Mouse (Mus musculus) hindbrain, embryonic 16.5 days (tissue): ENCODE data around the gene Ryr2. TPM values are rescaled to one million over a fixed set of nuclear protein-coding genes. Genes with fewer than 3 reads are reported as not detected.

Source experiments
- ATAC-seq: fragments of 200-750 bp; cut with Nextera tagmentation; 2 replicates; pipeline ENCODE4 v1.8.0; 2017; ENCODE audit warnings: moderate TSS enrichment, moderate library complexity
- H3K27ac ChIP-seq: fragments of 300-500 bp; sonication (generic); 2 replicates; pipeline ENCODE4 v1.5.1; 2014; ENCODE audit warnings: low read depth, mild to moderate bottlenecking, control low read depth, low read length, moderate library complexity
- H3K27me3 ChIP-seq: fragments of 300-500 bp; sonication (generic); replicated peaks from 2 replicates; pipeline ENCODE4 v1.6.1; 2014; ENCODE audit warnings: low read length; ENCODE audit not compliant: control insufficient read depth, insufficient read depth
- H3K36me3 ChIP-seq: fragments of 300-500 bp; sonication (generic); 2 replicates; pipeline ENCODE4 v1.6.1; 2014; ENCODE audit warnings: mild to moderate bottlenecking, low read length, moderate library complexity, mixed read lengths; ENCODE audit not compliant: control insufficient read depth, insufficient read depth
- H3K4me1 ChIP-seq: fragments of 300-500 bp; sonication (generic); 2 replicates; pipeline ENCODE4 v1.6.1; 2014; ENCODE audit warnings: low read depth, low read length; ENCODE audit not compliant: control insufficient read depth, insufficient read depth
- H3K4me2 ChIP-seq: fragments of 300-500 bp; sonication (generic); 2 replicates; pipeline ENCODE4 v1.6.1; 2014; ENCODE audit warnings: mild to moderate bottlenecking, low read length, control low read depth, moderate library complexity
- H3K4me3 ChIP-seq: fragments of 300-500 bp; sonication (generic); 2 replicates; pipeline ENCODE4 v1.5.1; 2014; ENCODE audit warnings: mild to moderate bottlenecking, low read length, control low read depth, moderate library complexity
- H3K9ac ChIP-seq: fragments of 300-500 bp; sonication (generic); 2 replicates; pipeline ENCODE4 v1.6.1; 2014; ENCODE audit warnings: low read depth, mild to moderate bottlenecking, control low read depth, low read length, moderate library complexity
- H3K9me3 ChIP-seq: fragments of 300-500 bp; sonication (generic); 2 replicates; pipeline ENCODE4 v1.6.1; 2014; ENCODE audit warnings: mild to moderate bottlenecking, low read length, moderate library complexity; ENCODE audit not compliant: control insufficient read depth
- WGBS: fragments of 180-500 bp; shearing (Covaris S2); extraction: QIAGEN DNeasy Blood & Tissue Kit; methylation state at CpG from one replicate; pipeline ENCODE4 v1.1.7; 2014; 5-methylcytosine and 5-hydroxymethylcytosine counted together
- polyA plus RNA-seq: library from polyadenylated mRNA; unstranded; fragments of >200 nt; fragmentation: Nextera tagmentation; extraction: Ambion mirVana; gene quantifications from 2 replicates; pipeline ENCODE4 v1.2.1, GENCODE M21; 2015

The Ryr2 gene
- polyA plus RNA-seq, 1 experiment from 2014 or later = 5.0 TPM

- Histone ChIP-seq H3K27ac (no peak overlapping the region), H3K9ac (no peak overlapping the region), H3K27me3 (no peaks in the 10 kb centered on the region), H3K4me3 (no peak overlapping the region), H3K36me3 (no peaks in the 10 kb centered on the region), H3K4me1 (no peaks in the 10 kb centered on the region), H3K9me3 (no peaks in the 10 kb centered on the region), H3K4me2 (no peak overlapping the region)
- ATAC-seq = no peak
- WGBS = 81% methylated on average over 2 of the region's 2 CpGs
Observed at GRCm38 (mm10) chr13:11997366-11997765, 109.4 kb downstream of the Ryr2 start.

GRCm38 (mm10) chr13:11987556-11987955 is 119.2 kb downstream of the Ryr2 start:
- WGBS = 68% methylated on average over 4 of the region's 4 CpGs
- H3K36me3 ChIP-seq = no peaks in the 10 kb centered on the region
- no peak overlapping the region for H3K4me3 ChIP-seq
- no peak overlapping the region for H3K27ac ChIP-seq
- no peaks in the 10 kb centered on the region for H3K4me1 ChIP-seq
- no peak for ATAC-seq
- H3K9me3 ChIP-seq = no peaks in the 10 kb centered on the region
- H3K9ac ChIP-seq = no peak overlapping the region
- H3K27me3 ChIP-seq = no peaks in the 10 kb centered on the region
- no peak overlapping the region for H3K4me2 ChIP-seq

- Histone ChIP-seq H3K4me2 (no peak overlapping the region), H3K9me3 (no peaks in the 10 kb centered on the region), H3K4me3 (no peak overlapping the region), H3K36me3 (no peaks in the 10 kb centered on the region), H3K9ac (no peak overlapping the region), H3K27me3 (no peaks in the 10 kb centered on the region), H3K27ac (no peak overlapping the region), H3K4me1 (no peaks in the 10 kb centered on the region)
- 100% methylated on average over 3 of the region's 3 CpGs for WGBS
- ATAC-seq = no peak
Observed at GRCm38 (mm10) chr13:11985056-11985455, 121.7 kb downstream of the Ryr2 start.

GRCm38 (mm10) chr13:11978997-11979396 is 127.7 kb downstream of the Ryr2 start:
- no peak overlapping the region for H3K27ac ChIP-seq
- H3K4me3 ChIP-seq = no peak overlapping the region
- H3K9ac ChIP-seq = no peak overlapping the region
- no peak for ATAC-seq
- no peaks in the 10 kb centered on the region for H3K36me3 ChIP-seq
- no peaks in the 10 kb centered on the region for H3K9me3 ChIP-seq
- no peaks in the 10 kb centered on the region for H3K4me1 ChIP-seq
- H3K4me2 ChIP-seq = no peak overlapping the region
- no peaks in the 10 kb centered on the region for H3K27me3 ChIP-seq

- Histone ChIP-seq H3K4me2 (no peak overlapping the region), H3K27ac (no peak overlapping the region), H3K9ac (no peak overlapping the region), H3K27me3 (no peaks in the 10 kb centered on the region), H3K4me3 (no peak overlapping the region), H3K4me1 (no peaks in the 10 kb centered on the region), H3K36me3 (no peaks in the 10 kb centered on the region), H3K9me3 (no peaks in the 10 kb centered on the region)
- 90% methylated on average over 2 of the region's 2 CpGs for WGBS
- ATAC-seq = no peak
Observed at GRCm38 (mm10) chr13:11978359-11978758, 128.4 kb downstream of the Ryr2 start.

GRCm38 (mm10) chr13:11977606-11978005 is 129.1 kb downstream of the Ryr2 start:
- Histone ChIP-seq H3K9me3 (no peaks in the 10 kb centered on the region), H3K36me3 (no peaks in the 10 kb centered on the region), H3K9ac (no peak overlapping the region), H3K4me1 (no peaks in the 10 kb centered on the region), H3K4me2 (no peak overlapping the region), H3K27me3 (no peaks in the 10 kb centered on the region), H3K4me3 (no peak overlapping the region), H3K27ac (no peak overlapping the region)
- ATAC-seq = no peak
- WGBS = 76% methylated on average over 4 of the region's 4 CpGs

- no peaks in the 10 kb centered on the region for H3K36me3 ChIP-seq
- H3K27me3 ChIP-seq = no peaks in the 10 kb centered on the region
- no peak for ATAC-seq
- H3K4me1 ChIP-seq = no peaks in the 10 kb centered on the region
- H3K9ac ChIP-seq = no peak overlapping the region
- H3K4me2 ChIP-seq = no peak overlapping the region
- H3K9me3 ChIP-seq = no peaks in the 10 kb centered on the region
- H3K27ac ChIP-seq = no peak overlapping the region
- H3K4me3 ChIP-seq = no peak overlapping the region
Observed at GRCm38 (mm10) chr13:11964391-11964790, 142.4 kb downstream of the Ryr2 start.

- no peak overlapping the region for H3K4me2 ChIP-seq
- peak; percentile 35; the same call in 1 of the 2 replicates for ATAC-seq
- H3K9ac ChIP-seq = no peak overlapping the region
- H3K4me3 ChIP-seq = no peak overlapping the region
- no peaks in the 10 kb centered on the region for H3K4me1 ChIP-seq
- no peak overlapping the region for H3K27ac ChIP-seq
- no peaks in the 10 kb centered on the region for H3K9me3 ChIP-seq
- H3K36me3 ChIP-seq = no peaks in the 10 kb centered on the region
- no peaks in the 10 kb centered on the region for H3K27me3 ChIP-seq
Observed at GRCm38 (mm10) chr13:11959488-11960174, 147.1 kb downstream of the Ryr2 start.

GRCm38 (mm10) chr13:11958854-11959253 is 147.9 kb downstream of the Ryr2 start:
- H3K4me2 ChIP-seq = no peak overlapping the region
- WGBS = 78% methylated on average over 3 of the region's 3 CpGs
- H3K9ac ChIP-seq = no peak overlapping the region
- no peak overlapping the region for H3K27ac ChIP-seq
- no peak overlapping the region for H3K4me3 ChIP-seq
- no peak for ATAC-seq
- no peaks in the 10 kb centered on the region for H3K9me3 ChIP-seq
- no peaks in the 10 kb centered on the region for H3K36me3 ChIP-seq
- no peaks in the 10 kb centered on the region for H3K4me1 ChIP-seq
- no peaks in the 10 kb centered on the region for H3K27me3 ChIP-seq

GRCm38 (mm10) chr13:11958271-11958670 is 148.5 kb downstream of the Ryr2 start:
- no peak overlapping the region for H3K4me3 ChIP-seq
- no peaks in the 10 kb centered on the region for H3K4me1 ChIP-seq
- H3K36me3 ChIP-seq = no peaks in the 10 kb centered on the region
- H3K4me2 ChIP-seq = no peak overlapping the region
- no peaks in the 10 kb centered on the region for H3K27me3 ChIP-seq
- WGBS = 85% methylated on average over 4 of the region's 4 CpGs
- no peaks in the 10 kb centered on the region for H3K9me3 ChIP-seq
- no peak overlapping the region for H3K9ac ChIP-seq
- no peak for ATAC-seq
- no peak overlapping the region for H3K27ac ChIP-seq
